Mouse (Mus musculus) left cerebral cortex, postnatal 14 days (tissue): Measurements from ENCODE around the gene Ccl7. TPM values are rescaled to one million over a fixed set of nuclear protein-coding genes. Genes with fewer than 3 reads are reported as not detected.

Experiments used
- DNase-seq, 2 experiments: peaks; one replicate each; pipeline ENCODE4 v3.0.0; 2021 to 2022; ENCODE audit warnings: low spot score in 2 of 2, mixed read lengths in 1 of 2
- intact Hi-C: fragments of 180-260 bp; cut with DNase I; formaldehyde crosslinking; loops from one replicate; pipeline ENCODE4 v1.15.1; 2025
- long read RNA-seq, 2 experiments: library from polyadenylated mRNA; stranded (forward); transcript quantifications; one replicate each; pipeline ENCODE4 v2.0.0; 2021
- total RNA-seq, 2 experiments: library from RNA; stranded (reverse); gene quantifications; 2 replicates each; pipeline ENCODE4 v1.2.3; 2021

The Ccl7 gene
- under 1 TPM in 1 of 2 experiments, not detected in 1; 0.59 TPM for total RNA-seq
- long read RNA-seq, experiment 1, partial matches to known transcripts = 0 of 1 reads
- long read RNA-seq, experiment 1, other reads (novel, unspliced or antisense) = 0 of 1 reads
- long read RNA-seq, experiment 2 = 0 reads

DNA sequence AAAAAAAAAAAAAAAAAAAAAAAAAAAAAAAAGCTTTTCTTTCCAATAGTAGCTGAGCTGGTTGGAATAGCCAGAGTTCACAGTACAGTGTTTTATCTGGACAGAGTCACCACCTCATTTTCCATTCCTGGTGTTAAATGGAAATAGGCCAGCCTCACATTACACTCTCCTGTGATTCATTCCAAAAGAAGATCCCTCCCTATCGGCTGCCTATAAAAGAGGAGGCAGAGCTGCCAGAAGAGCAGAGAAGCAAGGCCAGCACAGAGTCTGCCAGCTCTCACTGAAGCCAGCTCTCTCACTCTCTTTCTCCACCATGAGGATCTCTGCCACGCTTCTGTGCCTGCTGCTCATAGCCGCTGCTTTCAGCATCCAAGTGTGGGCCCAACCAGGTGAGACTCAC is at the start of gene Ccl7:
Ccl7 (plus strand) TSS at position 242 of the 400 bp plus-strand sequence.
- peak; percentile 11 to 29 for DNase-seq
- intact Hi-C loops = loop anchor here (5.0 kb wide), 1 partner anchor 132 kb away; no protein-coding TSS in a partner anchor

DNA sequence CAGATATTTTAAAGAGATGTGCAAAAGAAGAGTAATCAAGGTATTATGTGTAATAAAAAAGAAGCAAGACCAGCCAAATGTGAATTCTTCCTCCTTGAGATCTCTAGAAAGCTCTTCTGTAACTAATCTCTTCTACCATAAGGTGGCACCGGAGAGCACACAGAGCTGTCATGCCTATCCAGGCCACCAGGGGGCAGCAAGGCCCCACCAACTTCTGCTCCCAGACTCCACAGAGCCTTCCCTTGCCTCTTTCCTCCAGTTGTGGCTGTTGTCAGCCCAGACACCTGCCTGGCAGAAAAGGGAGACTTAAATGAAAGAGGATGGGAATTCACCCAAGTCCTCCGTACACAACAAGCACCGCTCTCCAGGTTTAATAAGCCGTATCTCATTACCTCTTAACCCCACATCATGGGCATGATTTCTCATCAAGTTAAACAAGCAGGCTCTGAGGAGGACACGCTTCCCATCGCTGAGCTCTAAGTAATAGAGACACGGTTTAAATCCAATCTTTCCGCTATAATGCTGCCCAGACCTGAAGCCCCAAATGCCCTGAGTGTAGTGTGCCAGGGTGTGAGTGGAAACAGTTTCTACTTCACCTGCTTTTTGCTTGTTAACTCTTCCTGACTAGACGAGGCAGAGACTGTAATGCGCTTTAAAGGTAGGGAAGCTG is 49.2 kb upstream of the Ccl7 start:
- peak; percentile 84 to 85 for DNase-seq
- intact Hi-C loops = loop anchor here (1.0 to 5.0 kb wide), 3 partner anchors 41 to 896 kb away; partner anchors contain the start of genes Ccl2, Fndc8, Gm17268 and Rad51d

DNA sequence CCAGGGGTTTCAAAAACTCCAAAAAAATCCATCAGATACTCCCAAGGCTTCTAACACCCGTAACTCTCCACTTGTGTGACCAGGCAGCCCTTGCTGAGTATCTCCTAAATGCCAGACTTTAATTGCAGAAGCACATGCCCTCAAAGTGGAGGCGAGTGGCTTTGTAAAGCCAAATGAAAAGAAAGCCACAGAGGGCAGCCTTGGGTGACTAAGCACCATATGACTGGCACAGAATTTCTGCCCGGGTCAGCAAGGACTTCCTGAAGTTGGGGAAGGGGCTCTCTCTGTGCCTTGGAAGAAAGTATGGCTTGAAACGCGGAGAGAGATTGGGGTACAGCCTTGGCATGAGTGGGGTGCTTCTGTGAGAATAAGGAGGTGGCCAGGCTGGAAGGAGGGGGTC is 48.4 kb upstream of the Ccl7 start:
- intact Hi-C loops = loop anchor here (5.0 kb wide), 2 partner anchors 40 to 895 kb away; partner anchors contain the start of genes Ccl2, Fndc8, Gm17268 and Rad51d
- no peak for DNase-seq

DNA sequence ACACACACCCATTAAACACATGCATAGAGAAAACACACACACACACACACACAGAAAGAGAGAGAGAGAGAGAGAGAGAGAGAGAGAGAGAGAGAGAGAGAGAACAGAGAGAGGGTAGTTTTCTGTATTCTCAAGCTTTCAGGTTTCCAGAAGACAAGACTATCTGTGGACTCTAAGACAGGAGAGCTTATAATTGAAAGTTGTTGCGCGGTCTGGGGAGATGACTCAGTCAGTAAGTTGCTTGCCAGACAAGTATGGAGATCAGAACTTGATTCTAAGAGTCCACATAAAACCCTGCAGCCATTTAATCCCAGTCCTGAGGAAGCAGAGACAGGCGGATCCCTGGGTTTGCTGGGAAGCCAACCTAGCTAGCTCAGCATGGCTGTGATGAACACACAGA is 46.9 kb upstream of the Ccl7 start:
- DNase-seq = no peak
- intact Hi-C loops = loop anchor here (5.0 kb wide), 2 partner anchors 39 to 894 kb away; partner anchors contain the start of genes Ccl2, Fndc8, Gm17268 and Rad51d

DNA sequence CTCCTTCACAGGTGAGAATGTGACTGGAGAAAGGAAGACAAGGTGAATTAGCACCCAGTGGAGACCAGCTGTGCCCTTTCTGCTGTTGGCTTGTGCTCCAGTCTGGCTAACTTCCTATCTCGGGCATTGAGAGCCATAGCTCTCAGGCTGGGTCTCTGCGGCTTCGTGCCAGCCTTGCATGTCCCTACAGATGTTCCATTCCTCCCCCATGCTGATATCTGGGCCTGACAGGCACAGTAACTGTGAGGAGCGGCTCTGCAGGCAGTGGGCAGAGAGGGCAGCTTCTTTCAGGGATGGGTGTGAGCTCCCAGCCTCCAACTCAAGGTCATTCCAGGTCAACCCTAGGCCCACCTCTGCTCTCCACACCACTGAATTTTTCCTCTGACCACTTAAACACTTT is 46.0 kb upstream of the Ccl7 start:
- no peak for DNase-seq
- intact Hi-C loops = loop anchor here (5.0 kb wide), 2 partner anchors 38 to 893 kb away; partner anchors contain the start of genes Ccl2, Fndc8, Gm17268 and Rad51d

DNA sequence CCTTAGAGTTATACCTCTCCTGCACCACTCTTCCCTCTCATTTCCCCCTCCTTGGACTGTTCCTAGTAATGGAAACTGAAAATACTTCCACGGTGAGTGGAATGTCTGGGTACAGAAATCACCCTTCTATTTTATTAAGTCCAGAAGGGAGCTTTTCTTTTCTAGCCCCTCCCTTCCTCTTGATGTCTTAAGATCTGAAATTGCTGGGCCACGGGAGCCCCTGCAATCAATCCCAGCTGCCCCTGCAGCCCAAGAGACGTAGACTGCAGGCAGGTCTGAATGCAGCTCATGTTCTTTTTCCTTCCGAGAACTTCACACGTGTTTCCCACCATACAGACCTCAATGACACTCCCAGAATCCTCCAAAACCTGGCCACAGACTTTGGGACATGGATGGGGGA is 44.9 kb upstream of the Ccl7 start:
- intact Hi-C loops = no loop called here

DNA sequence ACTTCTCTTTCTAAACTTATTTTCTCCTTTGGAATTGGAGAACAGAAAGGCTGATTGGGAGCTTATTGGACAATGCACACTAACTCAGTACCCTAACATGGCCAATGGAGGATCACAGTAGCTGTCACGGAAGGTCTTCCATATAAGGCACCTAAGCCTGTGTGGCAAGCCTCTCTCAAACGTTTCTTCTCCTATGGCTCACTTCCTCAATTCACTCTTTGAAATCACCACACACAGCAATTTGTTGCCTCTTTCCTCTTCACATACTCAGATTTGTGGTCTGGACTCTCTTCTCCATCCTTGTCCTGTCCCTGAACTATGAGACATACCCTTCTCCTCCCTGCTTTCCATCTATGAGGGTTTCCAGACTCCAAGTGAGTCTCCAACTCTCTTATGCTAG is 40.7 kb upstream of the Ccl7 start:
- no peak for DNase-seq
- intact Hi-C loops = no loop called here

More for the DNA sequence above, 44.9 kb upstream of the Ccl7 start:
- DNase-seq = no peak

DNA sequence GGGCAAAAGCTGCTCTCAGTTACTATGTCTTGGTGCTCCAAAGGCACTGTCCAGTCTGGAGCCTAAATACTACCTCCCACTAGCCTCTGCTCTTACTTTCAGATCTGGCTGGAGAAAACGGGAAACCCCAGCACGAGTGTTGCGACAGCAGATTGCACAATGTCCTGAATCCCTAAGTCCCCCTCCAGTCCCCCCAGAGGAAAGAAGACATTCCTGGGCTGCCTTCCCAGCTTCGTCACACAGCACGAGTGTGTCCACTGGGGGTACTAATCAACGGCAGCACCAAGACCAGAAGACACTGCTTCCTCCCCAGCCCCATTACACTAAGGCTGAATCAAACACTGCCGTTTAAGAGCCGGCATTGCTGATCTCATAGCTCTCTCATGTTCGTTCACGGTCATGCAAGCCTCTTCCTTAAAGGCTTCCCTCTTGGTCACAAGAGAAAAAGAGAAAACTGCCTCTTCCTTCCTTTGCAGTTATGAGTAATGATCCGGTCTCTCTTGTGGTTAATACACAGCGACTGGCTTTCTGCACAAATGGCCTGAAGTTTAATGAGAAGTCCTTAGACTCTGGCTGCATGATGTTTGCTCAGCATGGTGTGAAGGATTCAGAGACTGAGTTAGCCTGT is 38.6 kb upstream of the Ccl7 start:
- no peak for DNase-seq
- intact Hi-C loops = no loop called here

DNA sequence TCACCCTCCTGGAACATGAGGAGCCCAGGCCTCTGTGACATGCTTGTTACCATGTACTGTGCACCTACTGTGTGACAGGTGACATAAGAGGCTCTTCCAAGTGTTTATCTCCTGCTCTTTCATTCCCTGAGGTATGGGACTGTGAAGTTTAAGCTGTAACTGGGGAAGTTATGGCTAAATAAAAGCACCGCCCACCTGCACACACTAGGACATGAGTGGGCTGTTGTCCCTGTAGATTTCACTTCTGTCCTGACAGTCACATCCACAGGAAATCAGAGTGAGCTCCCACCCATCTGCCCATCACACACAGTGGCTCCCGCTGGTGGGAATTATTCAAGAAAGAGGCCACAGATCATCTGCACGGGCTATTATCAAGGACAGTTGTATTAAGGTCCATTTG is 35.4 kb upstream of the Ccl7 start:
- intact Hi-C loops = no loop called here
- peak; percentile 17 to 54 for DNase-seq

DNA sequence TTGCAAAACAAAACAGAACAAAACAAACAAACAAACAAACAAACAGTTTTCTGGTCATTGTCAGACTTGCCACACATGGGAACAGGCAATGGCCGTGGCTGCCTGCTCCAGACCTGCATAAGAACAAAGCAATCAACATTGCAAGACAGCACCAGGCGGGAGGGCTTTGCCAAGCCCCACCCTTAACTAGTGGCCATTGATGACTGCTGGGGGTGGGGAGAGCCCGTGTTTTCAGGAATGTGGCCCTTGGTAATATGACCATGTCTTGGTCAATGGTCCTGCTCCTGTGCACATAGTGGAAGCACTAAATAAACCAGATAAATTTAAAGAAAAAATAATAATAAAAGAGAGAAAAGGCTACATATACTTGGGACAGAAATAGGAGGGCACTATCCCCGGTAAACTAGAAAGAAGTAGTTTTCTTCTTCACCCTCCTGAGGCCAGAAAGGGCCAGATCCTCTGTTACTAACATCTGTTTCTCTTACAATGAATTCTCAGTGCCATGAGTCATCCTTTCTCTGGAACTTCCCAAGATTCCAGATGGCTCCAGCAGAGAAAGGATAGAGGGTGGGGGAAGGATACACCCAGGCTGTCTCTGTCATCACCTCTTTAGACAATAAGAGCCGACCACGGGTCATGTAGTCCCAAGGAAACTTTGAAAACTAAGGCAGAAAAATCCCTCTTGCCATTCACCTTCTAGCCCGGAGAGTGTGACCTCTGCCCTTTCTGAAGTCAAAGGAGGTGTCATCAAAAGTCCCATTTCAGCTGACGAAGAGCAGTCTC is 33.9 kb upstream of the Ccl7 start:
- intact Hi-C loops = no loop called here
- DNase-seq = no peak

DNA sequence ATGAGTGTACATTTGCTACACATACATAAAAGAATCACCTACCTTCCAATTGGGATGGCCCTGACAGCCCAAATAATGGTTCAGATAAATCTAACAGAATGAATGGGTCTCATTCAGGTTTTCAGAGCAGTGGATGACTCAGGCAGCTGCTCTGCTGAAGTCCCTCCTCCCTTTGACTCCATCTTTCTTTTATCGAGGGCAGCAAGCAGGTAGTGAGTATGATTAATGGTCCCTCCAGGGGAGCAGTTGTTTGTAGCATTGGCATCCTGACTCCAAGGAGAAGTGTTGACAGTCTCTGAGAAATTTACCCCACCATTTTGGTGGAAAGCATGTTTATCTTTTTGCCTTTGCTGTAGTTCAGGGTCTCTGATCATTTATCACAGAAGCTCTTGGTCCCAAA is 31.8 kb upstream of the Ccl7 start:
- DNase-seq = no peak
- intact Hi-C loops = no loop called here

DNA sequence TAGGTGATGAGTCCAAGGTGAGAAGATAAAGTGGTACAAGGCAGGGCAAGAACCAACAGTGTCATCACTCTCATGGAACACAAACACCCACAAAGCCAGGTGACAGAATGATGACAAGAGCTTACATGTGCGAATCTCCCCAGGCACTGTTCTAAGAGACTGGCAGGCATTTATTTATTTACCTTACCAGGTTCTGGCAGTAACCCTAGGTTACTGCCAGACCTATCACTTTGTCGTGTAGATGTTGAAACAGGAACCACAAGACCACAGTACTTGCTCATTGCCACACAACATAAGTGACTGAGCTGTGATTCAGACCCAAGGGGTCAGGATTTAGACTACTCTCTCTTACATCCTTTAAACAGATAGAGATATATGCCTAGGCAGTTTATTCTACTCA is 30.4 kb upstream of the Ccl7 start:
- no peak for DNase-seq
- intact Hi-C loops = no loop called here

DNA sequence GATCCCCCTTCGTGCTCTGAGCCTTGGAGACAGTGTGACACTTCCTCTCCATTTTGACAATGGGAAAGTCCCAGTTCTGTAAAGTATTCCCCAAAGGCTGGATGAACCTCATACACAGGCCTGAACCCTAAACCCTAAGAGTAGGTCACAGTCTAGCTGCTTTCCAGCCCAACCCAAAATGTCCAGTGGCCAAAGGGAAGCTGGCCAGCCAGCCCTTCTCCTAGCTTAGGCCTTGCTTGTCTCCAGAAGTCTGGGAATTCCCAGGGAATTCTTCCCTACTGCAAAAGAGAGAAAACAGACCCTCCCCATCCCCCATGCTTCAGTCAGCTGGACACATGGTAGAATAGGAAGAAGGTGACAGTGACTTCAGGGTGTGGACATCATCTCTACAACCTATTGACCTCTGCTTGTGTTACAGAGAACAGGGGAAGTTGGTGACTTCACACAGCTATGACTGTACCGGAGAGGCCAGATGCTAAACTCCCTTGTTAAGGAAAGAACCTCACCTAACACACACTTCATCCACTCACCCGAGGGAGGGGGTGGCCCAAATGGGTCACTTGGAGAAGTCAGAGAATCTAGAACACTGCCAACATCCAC is 29.2 kb upstream of the Ccl7 start:
- no peak for DNase-seq
- intact Hi-C loops = no loop called here

DNA sequence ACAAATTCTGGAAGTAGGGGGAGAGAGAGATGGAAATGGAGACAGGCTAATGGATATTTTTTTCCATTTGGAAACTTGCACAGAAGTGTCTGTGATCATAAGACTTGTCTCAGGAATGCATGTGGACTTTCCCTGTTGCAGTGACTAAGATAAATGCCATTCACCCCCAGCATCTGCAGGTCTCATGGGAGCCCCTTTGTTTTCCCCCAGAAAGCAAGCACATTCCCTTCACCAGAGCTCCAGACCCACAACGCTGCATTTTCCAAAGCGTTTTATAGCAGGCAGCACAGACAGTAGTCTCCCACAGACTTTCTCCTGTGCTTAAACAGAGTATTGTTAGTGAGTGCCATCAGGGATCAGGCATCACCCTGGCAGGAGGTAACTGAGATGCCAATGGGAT is 26.1 kb upstream of the Ccl7 start:
- intact Hi-C loops = no loop called here
- no peak for DNase-seq

DNA sequence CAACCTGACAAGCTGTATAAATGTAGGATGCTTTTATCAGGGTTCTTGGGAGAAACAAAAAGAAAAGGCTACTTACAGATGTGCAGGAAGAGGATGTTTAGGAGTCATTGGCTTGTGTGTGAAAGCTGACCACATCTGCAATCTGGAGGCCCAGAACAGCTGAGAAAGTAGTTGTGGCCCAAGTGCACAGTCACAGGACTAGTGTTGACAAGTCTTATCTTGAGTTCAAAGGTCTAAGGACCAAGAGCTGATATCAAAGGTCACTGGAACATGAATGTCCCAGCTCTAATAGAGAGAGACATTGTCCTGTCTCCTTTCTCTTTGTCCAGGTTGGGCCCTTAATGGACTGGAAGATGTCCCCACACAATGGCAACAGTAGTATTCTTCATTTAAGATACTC is 25.7 kb upstream of the Ccl7 start:
- intact Hi-C loops = no loop called here
- no peak for DNase-seq

DNA sequence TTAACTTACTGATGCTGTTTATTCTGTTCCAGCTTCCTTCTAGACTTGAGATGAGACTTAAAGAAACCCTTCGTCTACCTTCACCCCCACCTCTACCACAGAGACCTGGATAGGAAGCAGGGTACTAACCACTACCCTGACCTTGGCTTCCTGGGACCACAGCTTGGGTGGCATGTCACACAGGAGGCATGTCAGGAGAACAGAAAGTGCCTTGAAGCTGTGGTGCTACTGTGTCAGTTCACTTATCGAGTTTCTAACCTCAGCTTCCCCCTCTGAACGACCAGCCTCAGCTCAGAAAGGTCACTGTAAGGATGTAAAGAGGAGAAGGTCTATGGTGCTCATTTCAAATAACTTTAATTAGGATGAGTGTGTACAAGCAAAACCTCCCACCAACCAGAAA is 24.1 kb upstream of the Ccl7 start:
- no peak for DNase-seq
- intact Hi-C loops = no loop called here

DNA sequence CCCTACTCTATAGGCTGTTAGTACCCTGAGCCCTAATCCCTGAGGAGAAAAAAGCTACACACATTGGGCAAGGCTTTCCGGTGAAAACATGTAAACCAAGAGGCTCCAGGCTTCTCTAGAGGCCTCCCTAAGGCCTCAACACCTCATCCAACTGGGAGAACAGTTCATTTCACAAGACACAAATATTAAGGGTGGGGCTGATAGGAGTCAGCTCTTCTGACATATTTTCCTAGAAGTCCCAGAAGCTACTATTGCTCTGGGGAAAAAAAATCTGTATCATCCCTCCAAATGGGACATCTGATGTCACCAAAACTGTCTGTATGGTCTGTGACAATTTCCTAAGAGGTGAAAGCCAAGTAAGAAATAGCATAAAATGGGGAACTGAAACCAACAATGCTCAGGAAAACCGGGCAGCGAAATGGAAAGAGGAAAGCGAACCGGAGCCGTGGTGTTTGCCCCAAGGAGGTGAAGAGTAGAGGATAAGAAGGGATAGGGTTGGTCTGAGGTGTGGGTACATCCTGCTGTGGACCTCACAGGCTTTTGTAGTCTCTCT is 22.9 kb upstream of the Ccl7 start:
- no peak for DNase-seq
- intact Hi-C loops = no loop called here

DNA sequence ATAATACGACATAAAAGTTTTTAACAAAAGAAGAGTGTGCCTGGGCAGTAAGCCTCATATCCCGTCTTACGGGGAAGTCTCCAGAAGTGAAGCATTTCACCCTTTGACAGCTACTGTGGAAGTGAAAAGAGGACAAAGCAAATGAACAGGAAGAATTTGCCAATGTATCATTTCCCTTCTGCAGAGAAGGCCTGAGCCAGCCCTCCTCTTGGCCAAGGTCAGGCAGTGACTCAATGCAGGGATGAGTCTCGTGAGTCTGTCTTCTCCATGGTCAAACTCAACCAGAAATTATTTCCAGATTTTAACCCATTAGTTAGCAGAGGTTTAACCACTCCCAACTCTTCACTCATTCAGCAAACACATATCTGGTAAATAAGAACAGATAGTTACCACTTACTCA is 21.7 kb upstream of the Ccl7 start:
- no peak for DNase-seq
- intact Hi-C loops = no loop called here

DNA sequence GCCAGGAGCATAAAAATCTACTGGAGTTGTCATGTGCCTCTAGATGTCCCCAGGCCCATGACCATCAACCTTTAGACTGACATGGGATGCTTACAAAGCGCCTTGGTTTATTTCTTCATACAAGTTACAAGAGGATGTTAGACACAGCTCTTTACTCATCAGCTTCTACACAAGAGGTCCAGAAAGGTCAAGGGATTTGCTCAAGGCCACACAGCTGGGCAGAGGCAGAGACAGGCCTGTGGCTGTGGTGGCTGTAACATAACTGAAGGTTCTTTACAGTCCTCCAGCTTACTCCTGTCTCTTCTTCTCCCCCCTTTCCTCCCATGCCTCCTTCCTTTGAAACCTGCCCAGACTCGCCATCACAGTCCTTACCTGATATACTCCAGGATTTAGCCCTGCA is 15.3 kb upstream of the Ccl7 start:
- DNase-seq = no peak
- intact Hi-C loops = no loop called here
